In genomic region chr11:108025726-108026425, GRCm38 (mm10) we compare ENCODE assay signal across 9 mouse cellular contexts.
DNase-seq lines count a peak whose midpoint lies in the region; ATAC-seq and TF ChIP-seq lines count a peak whose summit lies in the region.
"Had no signal": no experiment of that assay in that cellular context is flagged by ENCODE, and none has a peak within 500 bp of the region (broad histone marks: within the 10 kb centered on the region; RNA-seq: fewer than 3 reads in every experiment).

No protein-coding gene starts in this region.

- TF ChIP-seq POLR2A in ES-Bruce4 (IDR thresholded peaks at IDR 0.05; ENCODE audit: insufficient read depth, low read length) = no peak

- H3K4me2 ChIP-seq in midbrain, embryonic 11.5 days = no peak overlapping the region

- no peak for TF ChIP-seq EP300 in ES-Bruce4 (IDR thresholded peaks at IDR 0.05; ENCODE audit: insufficient read depth, low read depth, low read length)

- no peaks in the 10 kb centered on the region for H3K4me1 ChIP-seq in ES-Bruce4 (ENCODE audit: control insufficient read depth, insufficient read depth, low read length)
- H3K4me1 ChIP-seq in midbrain, embryonic 11.5 days (ENCODE audit: control insufficient read depth, insufficient read depth, low read length) = no peaks in the 10 kb centered on the region

- ATAC-seq in midbrain, embryonic 11.5 days (ENCODE audit: low FRiP score) = 0 out of 2 replicates have a peak, but pooled peaks have one; percentile 48
- ATAC-seq in megakaryocyte-erythroid progenitor cell, adult 5-6 weeks (replicated peaks; ENCODE audit: low FRiP score, low TSS enrichment, poor library complexity, severe bottlenecking) = no peak

- H3K9ac ChIP-seq in ES-Bruce4 (ENCODE audit: low read depth, poor library complexity, severe bottlenecking) = no peak overlapping the region
- H3K9ac ChIP-seq in midbrain, embryonic 11.5 days (ENCODE audit: low read length) = no peak overlapping the region

- no peak overlapping the region for H3K4me3 ChIP-seq in ES-Bruce4 (ENCODE audit: low read depth, low read length)
- no peak overlapping the region for H3K4me3 ChIP-seq in midbrain, embryonic 11.5 days (ENCODE audit: low read depth, low read length)

- DNase-seq in 3T3-L1 (ENCODE audit: low read depth, low spot score) = peak; percentile 83
- DNase-seq in cerebellum, adult 9-10 months = peak; percentile 74
- peak; percentile 74 for DNase-seq in heart, adult 8-10 months (ENCODE audit: low spot score)
- DNase-seq in layer of hippocampus, adult 8-10 months (ENCODE audit: low spot score in 2 of 2) = peak; percentile 62 to 65
- no peak for DNase-seq in midbrain, embryonic 11.5 days (ENCODE audit: low spot score, missing footprints)
- peak; percentile 59 for DNase-seq in urinary bladder, postnatal 14 days (ENCODE audit: low spot score)

- H3K36me3 ChIP-seq in ES-Bruce4 (ENCODE audit: control insufficient read depth, insufficient read depth, low read length, poor library complexity, severe bottlenecking) = no peaks in the 10 kb centered on the region
- no peaks in the 10 kb centered on the region for H3K36me3 ChIP-seq in midbrain, embryonic 11.5 days (ENCODE audit: control insufficient read depth, insufficient read depth, low read length)

- H3K27me3 ChIP-seq in ES-Bruce4 (ENCODE audit: control insufficient read depth, insufficient read depth, low read length, poor library complexity, severe bottlenecking) = no peaks in the 10 kb centered on the region
- no peaks in the 10 kb centered on the region for H3K27me3 ChIP-seq in midbrain, embryonic 11.5 days (ENCODE audit: control insufficient read depth, insufficient read depth, low read length)

- WGBS in midbrain, embryonic 11.5 days = 63% methylated on average over 7 of the region's 7 CpGs

- H3K9me3 ChIP-seq in ES-Bruce4 (replicated peaks; ENCODE audit: control insufficient read depth, insufficient read depth, low read length, poor library complexity, severe bottlenecking) = no peaks in the 10 kb centered on the region
- no peaks in the 10 kb centered on the region for H3K9me3 ChIP-seq in midbrain, embryonic 11.5 days (ENCODE audit: control insufficient read depth, low read length)

- peak; percentile 26 for TF ChIP-seq CTCF in ES-Bruce4 (IDR thresholded peaks at IDR 0.05; ENCODE audit: low read depth, low read length)

- H3K27ac ChIP-seq in ES-Bruce4 (ENCODE audit: insufficient read depth, low read length) = no peak overlapping the region
- H3K27ac ChIP-seq in midbrain, embryonic 11.5 days (ENCODE audit: low read depth, low read length) = no peak overlapping the region
- H3K27ac ChIP-seq: macrophage had no signal
